Mouse (Mus musculus) kidney, embryonic 16.5 days (tissue): ENCODE data around the gene Mbd3. TPM values are rescaled to one million over a fixed set of nuclear protein-coding genes. Genes with fewer than 3 reads are reported as not detected.

Source experiments
- ATAC-seq: fragments of 200-750 bp; cut with Nextera tagmentation; 2 replicates; pipeline ENCODE4 v1.8.0; 2017; ENCODE audit warnings: moderate TSS enrichment; ENCODE audit not compliant: low FRiP score, low TSS enrichment
- H3K27ac ChIP-seq: fragments of 300-500 bp; sonication (generic); 2 replicates; pipeline ENCODE4 v1.5.1; 2014; ENCODE audit warnings: low read length
- H3K27me3 ChIP-seq: fragments of 300-500 bp; sonication (generic); 2 replicates; pipeline ENCODE4 v1.6.1; 2014; ENCODE audit warnings: low read length, control low read depth, mixed read lengths; ENCODE audit not compliant: insufficient read depth
- H3K36me3 ChIP-seq: fragments of 300-500 bp; sonication (generic); 2 replicates; pipeline ENCODE4 v1.6.1; 2014; ENCODE audit warnings: low read length, control low read depth, mixed read lengths; ENCODE audit not compliant: insufficient read depth
- H3K4me1 ChIP-seq: fragments of 300-500 bp; sonication (generic); 2 replicates; pipeline ENCODE4 v1.6.1; 2014; ENCODE audit warnings: low read length, control low read depth, mixed read lengths; ENCODE audit not compliant: insufficient read depth
- H3K4me2 ChIP-seq: fragments of 300-500 bp; sonication (generic); replicated peaks from 2 replicates; pipeline ENCODE4 v1.6.1; 2014; ENCODE audit warnings: low read depth, low read length
- H3K4me3 ChIP-seq: fragments of 300-500 bp; sonication (generic); 2 replicates; pipeline ENCODE4 v1.5.1; 2014; ENCODE audit warnings: mild to moderate bottlenecking, low read length
- H3K9ac ChIP-seq: fragments of 300-500 bp; sonication (generic); replicated peaks from 2 replicates; pipeline ENCODE4 v1.6.1; 2014; ENCODE audit warnings: low read length
- H3K9me3 ChIP-seq: fragments of 300-500 bp; sonication (generic); 2 replicates; pipeline ENCODE4 v1.6.1; 2016; ENCODE audit warnings: low read length, control low read depth
- WGBS: fragments of 180-500 bp; shearing (Covaris S2); extraction: QIAGEN DNeasy Blood & Tissue Kit; methylation state at CpG from one replicate; pipeline ENCODE4 v1.1.7; 2014; 5-methylcytosine and 5-hydroxymethylcytosine counted together
- polyA plus RNA-seq: library from polyadenylated mRNA; unstranded; fragments of >200 nt; fragmentation: Nextera tagmentation; extraction: Ambion mirVana; gene quantifications from 2 replicates; pipeline ENCODE4 v1.2.1, GENCODE M21; 2015

Gene Mbd3
- polyA plus RNA-seq, 1 experiment from 2014 or later, result 277 TPM

GRCm38 (mm10) chr10:80387522-80387959, 11.8 kb downstream of the Mbd3 start, which contains the start of gene Mex3d:
TSS of gene Mex3d (minus strand) at chr10:80387659.
- WGBS, result 0% methylated on average over 6 of the region's 61 CpGs
- H3K4me2 ChIP-seq, result peak within 1 kb of the TSS; percentile 90
- peak within 1 kb of the TSS; percentile 99 for H3K9ac ChIP-seq
- H3K36me3 ChIP-seq, result peaks cover 38% of the 10 kb centered on the region
- H3K4me1 ChIP-seq, result peaks cover 35% of the 10 kb centered on the region
- H3K27ac ChIP-seq, result peak within 1 kb of the TSS; percentile 85
- ATAC-seq, result peak; percentile 37; the same call in 1 of the 2 replicates
- H3K9me3 ChIP-seq, result no peaks in the 10 kb centered on the region
- H3K4me3 ChIP-seq, result peak within 1 kb of the TSS; percentile 79
- no peaks in the 10 kb centered on the region for H3K27me3 ChIP-seq

GRCm38 (mm10) chr10:80386735-80387471, 12.4 kb downstream of the Mbd3 start:
- Histone ChIP-seq H3K4me1 (peaks cover 35% of the 10 kb centered on the region), H3K4me3 (peak overlapping the region; percentile 79), H3K9ac (peak overlapping the region; percentile 99), H3K27me3 (no peaks in the 10 kb centered on the region), H3K9me3 (no peaks in the 10 kb centered on the region), H3K4me2 (peak overlapping the region; percentile 90), H3K27ac (peak overlapping the region; percentile 85), H3K36me3 (peaks cover 38% of the 10 kb centered on the region)
- under 1% methylated on average over 76 of the region's 94 CpGs for WGBS
- ATAC-seq, result peak; percentile 1; the same call in 1 of the 2 replicates

- H3K4me3 ChIP-seq, result peak overlapping the region; percentile 79
- H3K4me1 ChIP-seq, result peaks cover 38% of the 10 kb centered on the region
- H3K27ac ChIP-seq, result peak overlapping the region; percentile 85
- peak overlapping the region; percentile 99 for H3K9ac ChIP-seq
- peaks cover 38% of the 10 kb centered on the region for H3K36me3 ChIP-seq
- peak; percentile 66 for ATAC-seq
- H3K27me3 ChIP-seq, result no peaks in the 10 kb centered on the region
- peak overlapping the region; percentile 90 for H3K4me2 ChIP-seq
- WGBS, result 1% methylated on average over 34 of the region's 34 CpGs
- H3K9me3 ChIP-seq, result no peaks in the 10 kb centered on the region
Measured at GRCm38 (mm10) chr10:80385811-80386734, 13.3 kb downstream of the Mbd3 start.

- WGBS, result 10% methylated on average over 7 of the region's 7 CpGs
- Histone ChIP-seq H3K36me3 (peaks cover 40% of the 10 kb centered on the region), H3K9me3 (no peaks in the 10 kb centered on the region), H3K4me2 (peak overlapping the region; percentile 90), H3K27ac (peak overlapping the region; percentile 85), H3K4me3 (peak overlapping the region; percentile 79), H3K4me1 (peaks cover 40% of the 10 kb centered on the region), H3K9ac (peak overlapping the region; percentile 99), H3K27me3 (no peaks in the 10 kb centered on the region)
- ATAC-seq, result no peak
Measured at GRCm38 (mm10) chr10:80385310-80385709, 14.0 kb downstream of the Mbd3 start.

GRCm38 (mm10) chr10:80384709-80385108, 14.6 kb downstream of the Mbd3 start:
- Histone ChIP-seq H3K36me3 (peaks cover 42% of the 10 kb centered on the region), H3K9ac (peak overlapping the region; percentile 99), H3K4me3 (peak overlapping the region; percentile 79), H3K4me1 (peaks cover 40% of the 10 kb centered on the region), H3K4me2 (peak overlapping the region; percentile 90), H3K9me3 (no peaks in the 10 kb centered on the region), H3K27me3 (no peaks in the 10 kb centered on the region), H3K27ac (no peak overlapping the region)
- no peak for ATAC-seq
- WGBS, result 76% methylated on average over 7 of the region's 7 CpGs

- Histone ChIP-seq H3K27me3 (no peaks in the 10 kb centered on the region), H3K9ac (peak overlapping the region; percentile 99), H3K27ac (no peak overlapping the region), H3K4me3 (peak overlapping the region; percentile 79), H3K4me1 (peaks cover 40% of the 10 kb centered on the region), H3K4me2 (peak overlapping the region; percentile 2; the same call in 1 of the 2 replicates), H3K9me3 (no peaks in the 10 kb centered on the region), H3K36me3 (peaks cover 45% of the 10 kb centered on the region)
- WGBS, result 82% methylated on average over 4 of the region's 4 CpGs
- no peak for ATAC-seq
Measured at GRCm38 (mm10) chr10:80384115-80384639, 15.2 kb downstream of the Mbd3 start.

GRCm38 (mm10) chr10:80383431-80383830, 15.9 kb downstream of the Mbd3 start:
- Histone ChIP-seq H3K9ac (no peak overlapping the region; the same call in 1 of the 2 replicates), H3K27me3 (no peaks in the 10 kb centered on the region), H3K4me3 (no peak overlapping the region), H3K4me2 (no peak overlapping the region), H3K9me3 (no peaks in the 10 kb centered on the region), H3K36me3 (peaks cover 45% of the 10 kb centered on the region), H3K4me1 (peaks cover 36% of the 10 kb centered on the region), H3K27ac (no peak overlapping the region)
- 46% methylated on average over 4 of the region's 4 CpGs for WGBS
- ATAC-seq, result no peak

GRCm38 (mm10) chr10:80382641-80383365, 16.5 kb downstream of the Mbd3 start:
- no peak overlapping the region for H3K27ac ChIP-seq
- no peak overlapping the region for H3K4me3 ChIP-seq
- no peaks in the 10 kb centered on the region for H3K9me3 ChIP-seq
- peaks cover 45% of the 10 kb centered on the region for H3K36me3 ChIP-seq
- no peak overlapping the region; the same call in 1 of the 2 replicates for H3K9ac ChIP-seq
- no peak overlapping the region for H3K4me2 ChIP-seq
- peaks cover 30% of the 10 kb centered on the region for H3K4me1 ChIP-seq
- ATAC-seq, result no peak
- WGBS, result 79% methylated on average over 7 of the region's 7 CpGs
- H3K27me3 ChIP-seq, result no peaks in the 10 kb centered on the region

GRCm38 (mm10) chr10:80377716-80378115, 21.6 kb downstream of the Mbd3 start:
- WGBS, result 53% methylated on average over 10 of the region's 10 CpGs
- no peak overlapping the region for H3K4me3 ChIP-seq
- H3K27ac ChIP-seq, result no peak overlapping the region
- H3K36me3 ChIP-seq, result peaks cover 29% of the 10 kb centered on the region
- H3K4me2 ChIP-seq, result no peak overlapping the region
- H3K27me3 ChIP-seq, result no peaks in the 10 kb centered on the region
- ATAC-seq, result no peak
- H3K9ac ChIP-seq, result no peak overlapping the region
- H3K4me1 ChIP-seq, result peaks cover 5% of the 10 kb centered on the region; the same call in 1 of the 2 replicates
- no peaks in the 10 kb centered on the region for H3K9me3 ChIP-seq
